Mouse (Mus musculus) E14TG2a.4 (cell line): ENCODE results near the gene Mrpl46.

ENCODE experiments used
- H3K27me3 ChIP-seq: 2 replicates; pipeline ENCODE4 v1.6.1; 2014; ENCODE audit warnings: low read length, control low read depth; ENCODE audit not compliant: insufficient read depth
- H3K36me3 ChIP-seq: 2 replicates; pipeline ENCODE4 v1.6.1; 2014; ENCODE audit warnings: low read length, control low read depth; ENCODE audit not compliant: insufficient read depth
- H3K4me1 ChIP-seq: replicated peaks from 2 replicates; pipeline ENCODE4 v1.6.1; 2014; ENCODE audit warnings: low read depth, low read length, control low read depth
- H3K4me3 ChIP-seq: replicated peaks from 2 replicates; pipeline ENCODE4 v1.5.1; 2014; ENCODE audit warnings: mild to moderate bottlenecking, low read length
- H3K9me3 ChIP-seq: 2 replicates; pipeline ENCODE4 v1.6.1; 2014; ENCODE audit warnings: low read length, control low read depth
- CTCF ChIP-seq: conservative IDR thresholded peaks from 2 replicates; pipeline ENCODE4 v1.5.1; 2014; ENCODE audit warnings: low read length
- NANOG ChIP-seq: IDR thresholded peaks from 2 replicates; pipeline ENCODE4 v1.6.1; 2014; ENCODE audit warnings: borderline replicate concordance, low read length, mixed read lengths
- POU5F1 ChIP-seq: IDR thresholded peaks from 2 replicates; pipeline ENCODE4 v1.6.1; 2014; ENCODE audit warnings: low read length, borderline replicate concordance

Mrpl46 gene

DNA sequence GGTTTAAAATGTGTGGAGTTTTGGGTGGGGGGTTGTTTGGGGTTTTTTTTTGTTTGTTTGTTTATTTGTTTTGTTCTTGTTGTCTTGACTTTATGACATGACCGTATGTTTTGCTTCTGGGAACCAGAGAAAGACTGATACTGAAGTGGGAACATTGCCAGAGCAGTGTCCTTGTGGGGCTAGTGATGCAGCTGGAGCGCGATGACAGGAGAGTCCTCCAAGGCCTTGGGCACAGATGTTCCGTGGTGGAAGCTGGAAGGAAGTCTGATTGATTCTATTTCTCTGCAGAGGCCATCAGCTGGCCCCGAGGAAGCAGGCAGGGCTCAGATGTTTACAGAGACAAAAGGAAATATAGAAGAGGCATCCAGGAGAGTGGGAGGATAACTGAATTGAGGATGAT lies 2.6 kb upstream of the Mrpl46 start:
- H3K4me3 ChIP-seq, result no peak overlapping the region
- peaks cover 25% of the 10 kb centered on the region for H3K4me1 ChIP-seq
- no peaks in the 10 kb centered on the region for H3K9me3 ChIP-seq
- no peak for TF ChIP-seq NANOG
- TF ChIP-seq CTCF, result no peak
- no peak for TF ChIP-seq POU5F1
- peaks cover 69% of the 10 kb centered on the region for H3K36me3 ChIP-seq
- H3K27me3 ChIP-seq, result no peaks in the 10 kb centered on the region

DNA sequence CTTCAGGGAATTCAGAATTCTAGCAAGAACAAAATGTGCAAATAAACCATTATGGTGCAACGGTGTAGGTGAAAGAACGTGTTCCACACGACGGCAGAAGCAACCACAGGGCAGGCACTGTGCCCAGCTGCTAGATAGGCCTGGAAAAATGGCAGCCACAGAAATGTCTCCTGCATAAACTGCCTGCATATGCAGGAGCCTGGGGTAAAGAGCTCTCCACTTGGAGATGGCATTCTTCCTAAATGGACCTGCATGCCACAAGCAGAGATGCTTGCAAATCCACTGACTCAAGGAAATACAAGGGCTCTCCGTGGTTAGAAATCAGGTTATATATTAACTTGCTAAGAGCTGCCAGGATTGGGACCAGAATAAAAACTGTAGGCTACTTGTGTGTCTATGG lies 4.6 kb downstream of the Mrpl46 start:
- H3K9me3 ChIP-seq, result no peaks in the 10 kb centered on the region
- peaks cover 17% of the 10 kb centered on the region for H3K4me1 ChIP-seq
- H3K27me3 ChIP-seq, result no peaks in the 10 kb centered on the region
- TF ChIP-seq CTCF, result no peak
- no peak for TF ChIP-seq NANOG
- TF ChIP-seq POU5F1, result no peak
- H3K4me3 ChIP-seq, result no peak overlapping the region
- H3K36me3 ChIP-seq, result peaks cover 78% of the 10 kb centered on the region

DNA sequence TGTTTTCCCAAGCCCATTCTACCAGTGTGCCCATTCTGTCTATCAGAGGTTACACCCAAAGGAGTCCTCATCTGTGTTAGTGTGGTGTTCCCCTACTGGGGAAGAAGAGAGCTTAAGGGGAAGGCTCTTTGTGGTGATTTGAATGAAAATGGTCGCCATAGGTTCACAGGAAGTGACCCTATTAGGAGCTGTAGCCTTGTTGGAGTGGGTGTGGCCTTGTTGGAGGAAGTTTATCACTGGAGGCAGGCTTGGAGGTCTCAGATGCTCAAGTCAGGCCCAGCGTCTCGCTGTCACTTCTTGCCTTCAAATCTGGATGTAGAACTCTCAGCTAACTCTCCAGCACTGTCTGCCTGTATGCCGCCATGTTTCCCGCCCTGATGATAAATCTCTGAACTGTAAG lies 12.4 kb downstream of the Mrpl46 start:
- TF ChIP-seq NANOG (no peak), CTCF (no peak), POU5F1 (no peak)
- Histone ChIP-seq H3K4me1 (peaks cover 16% of the 10 kb centered on the region), H3K4me3 (no peak overlapping the region), H3K36me3 (peaks cover 36% of the 10 kb centered on the region), H3K9me3 (no peaks in the 10 kb centered on the region), H3K27me3 (peaks cover 9% of the 10 kb centered on the region; the same call in 1 of the 2 replicates)

DNA sequence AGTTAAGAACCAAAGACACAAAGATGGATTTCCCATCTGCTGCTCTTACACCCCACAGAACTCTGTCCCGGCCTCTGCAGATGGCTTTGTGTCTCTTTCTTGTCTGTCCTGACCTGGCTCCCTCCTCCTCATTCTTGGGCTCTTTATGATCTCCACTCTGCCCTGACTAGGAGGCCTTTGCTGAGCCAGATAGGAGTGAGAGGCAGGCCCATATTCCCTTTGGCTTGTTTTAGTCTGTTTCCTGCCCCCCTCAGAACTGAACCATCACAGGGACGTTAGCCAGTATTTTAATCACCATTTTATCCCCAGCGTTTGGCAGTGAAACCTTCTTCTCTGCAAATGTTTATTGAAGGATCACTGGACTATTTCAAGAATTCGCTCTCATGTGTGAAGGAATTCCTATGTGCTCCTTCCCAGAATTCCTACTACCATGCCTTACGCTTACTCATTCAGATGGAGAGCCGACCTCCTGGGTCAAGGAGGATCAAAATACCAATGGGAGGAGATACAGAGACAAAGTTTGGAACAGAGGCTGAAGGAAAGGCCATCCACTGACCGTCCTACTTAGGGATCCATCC lies 14.2 kb downstream of the Mrpl46 start:
- Histone ChIP-seq H3K9me3 (no peaks in the 10 kb centered on the region), H3K27me3 (peaks cover 21% of the 10 kb centered on the region), H3K4me1 (peaks cover 9% of the 10 kb centered on the region; the same call in 1 of the 2 replicates), H3K4me3 (no peak overlapping the region), H3K36me3 (peaks cover 18% of the 10 kb centered on the region)
- TF ChIP-seq CTCF, result no peak
- TF ChIP-seq NANOG, result no peak
- no peak for TF ChIP-seq POU5F1

DNA sequence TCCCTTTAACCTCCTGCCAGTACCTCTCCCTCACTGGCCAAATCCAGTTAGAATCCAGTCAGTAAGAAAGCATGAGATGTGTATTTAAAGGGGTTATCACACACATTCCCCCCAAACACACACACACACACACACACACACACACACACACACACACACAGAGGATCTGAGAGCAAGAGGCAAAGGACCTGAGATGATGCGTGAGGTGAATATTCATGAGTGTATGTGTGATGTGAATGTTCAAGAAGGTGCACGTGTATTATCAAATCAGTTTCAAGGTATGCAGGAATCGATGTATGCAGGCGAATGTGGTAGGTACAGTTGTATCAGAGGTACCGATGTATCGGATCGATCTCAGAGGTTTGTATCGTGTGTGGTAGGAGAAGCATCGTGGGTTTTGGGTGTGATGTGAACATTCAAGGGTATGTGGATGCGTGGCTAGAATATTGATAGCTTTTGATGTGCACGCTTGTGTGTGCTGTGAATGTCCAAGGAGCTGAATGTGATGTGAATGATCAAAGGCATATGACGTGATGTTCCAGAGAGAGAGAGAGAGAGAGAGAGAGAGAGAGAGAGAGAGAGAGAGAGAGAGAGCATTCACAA lies 15.3 kb downstream of the Mrpl46 start:
- peaks cover 21% of the 10 kb centered on the region for H3K27me3 ChIP-seq
- TF ChIP-seq POU5F1 (no peak), CTCF (no peak), NANOG (no peak)

DNA sequence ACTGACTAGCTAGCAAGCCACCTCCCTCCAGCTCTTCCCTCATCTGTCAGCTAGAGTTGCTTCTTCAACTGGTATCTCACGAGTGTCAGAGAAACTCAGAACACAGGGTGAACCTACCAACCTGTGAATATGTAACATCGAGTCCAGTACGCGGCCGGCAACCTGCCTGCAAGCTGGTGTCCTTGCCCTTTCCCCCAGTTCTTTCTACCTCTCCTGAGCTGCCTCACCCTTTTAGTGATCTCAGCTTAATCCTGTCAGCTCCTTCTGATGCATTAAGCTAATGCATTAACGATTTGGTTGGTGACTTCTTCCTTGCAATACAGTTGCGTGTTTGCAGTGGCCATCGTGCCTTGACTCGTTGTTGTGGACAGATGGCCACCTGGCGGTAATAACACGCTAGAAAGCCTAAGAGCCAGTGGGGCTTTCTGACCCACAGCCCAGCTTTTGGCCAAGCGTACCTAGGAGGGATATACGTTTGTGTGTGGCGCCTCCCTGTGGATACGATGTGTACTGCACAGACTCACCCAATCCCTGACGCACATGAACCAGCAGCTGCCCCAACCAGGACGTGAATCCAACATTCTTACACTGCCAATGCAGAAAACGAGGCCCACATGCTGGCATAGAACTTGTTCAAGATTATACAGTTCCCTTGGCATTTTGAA lies 17.2 kb downstream of the Mrpl46 start:
- Histone ChIP-seq H3K4me1 (peaks cover 7% of the 10 kb centered on the region; the same call in 1 of the 2 replicates), H3K36me3 (no peaks in the 10 kb centered on the region), H3K4me3 (no peak overlapping the region), H3K9me3 (no peaks in the 10 kb centered on the region), H3K27me3 (peaks cover 21% of the 10 kb centered on the region)
- no peak for TF ChIP-seq POU5F1
- TF ChIP-seq CTCF, result peak; percentile 85
- TF ChIP-seq NANOG, result no peak

More for the DNA sequence above, 15.3 kb downstream of the Mrpl46 start:
- Histone ChIP-seq H3K4me1 (peaks cover 9% of the 10 kb centered on the region; the same call in 1 of the 2 replicates), H3K9me3 (no peaks in the 10 kb centered on the region), H3K36me3 (peaks cover 7% of the 10 kb centered on the region), H3K4me3 (no peak overlapping the region)

DNA sequence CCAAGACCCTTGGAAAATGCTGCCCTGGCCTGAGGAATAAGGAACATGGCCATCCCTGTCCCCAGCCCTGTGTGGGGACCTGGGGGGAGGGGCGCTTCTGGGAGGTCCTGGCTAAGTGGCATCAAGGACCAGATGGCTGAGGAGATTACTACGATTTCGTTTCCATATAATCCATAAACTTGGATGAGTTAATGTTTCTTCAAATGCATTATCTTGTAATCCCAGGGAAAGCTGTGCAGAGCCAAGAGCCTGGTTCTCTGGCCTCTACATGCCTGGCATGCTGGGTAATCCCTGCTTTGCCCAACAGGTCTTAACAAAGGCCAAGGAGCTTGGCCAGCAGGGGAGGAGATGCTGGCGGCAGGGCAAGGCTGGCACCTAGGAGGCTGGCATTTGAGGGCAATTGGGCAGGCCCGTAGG lies 18.1 kb downstream of the Mrpl46 start:
- Histone ChIP-seq H3K4me1 (no peaks in the 10 kb centered on the region), H3K36me3 (no peaks in the 10 kb centered on the region), H3K4me3 (no peak overlapping the region), H3K27me3 (peaks cover 21% of the 10 kb centered on the region), H3K9me3 (no peaks in the 10 kb centered on the region)
- TF ChIP-seq POU5F1 (no peak), CTCF (no peak), NANOG (no peak)

DNA sequence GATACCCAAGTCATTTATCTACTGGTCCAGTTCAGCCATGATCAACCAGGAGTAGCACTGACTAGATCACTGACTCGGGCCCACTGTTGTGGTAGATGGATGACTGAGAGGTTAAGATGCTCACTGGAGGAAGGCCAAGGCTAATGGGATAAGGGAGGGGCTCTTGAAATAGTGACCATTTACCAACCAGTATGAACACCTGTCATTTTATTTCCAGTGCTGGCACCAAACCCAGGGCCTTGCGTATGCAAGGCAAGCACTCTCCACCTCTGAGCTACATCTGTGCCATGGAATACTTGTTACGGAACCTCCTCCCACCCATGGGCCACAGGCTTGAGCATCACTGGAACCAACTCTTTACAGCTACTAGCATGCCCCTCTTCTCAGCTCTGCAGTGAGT lies 19.5 kb downstream of the Mrpl46 start:
- TF ChIP-seq NANOG, result no peak
- no peak for TF ChIP-seq CTCF
- TF ChIP-seq POU5F1, result no peak
- Histone ChIP-seq H3K36me3 (no peaks in the 10 kb centered on the region), H3K27me3 (peaks cover 21% of the 10 kb centered on the region), H3K4me1 (no peaks in the 10 kb centered on the region), H3K4me3 (no peak overlapping the region), H3K9me3 (no peaks in the 10 kb centered on the region)
